Mouse (Mus musculus): Measurements from ENCODE around the gene Fgfr1op. TPM values are rescaled to one million over a fixed set of nuclear protein-coding genes. Genes with fewer than 3 reads are reported as not detected.
A peak's percentile ranks its signal among the peaks of the same experiment; 100 is the strongest.
"Not testable (repeated sequence)": the region's sequence is repeated elsewhere in the genome, so short reads cannot be mapped to it uniquely, and the experiment has no call there.

Gene Fgfr1op
- polyA plus RNA-seq (2016; fragmentation: Nextera tagmentation; extraction: Ambion mirVana): 54.1 and 55.2 TPM in 2 replicates

GRCm38 (mm10) chr17:8164701-8165607, at the start of gene Fgfr1op:
Fgfr1op (plus strand) TSS chr17:8165501.
- DNase-seq (ENCODE audit: low spot score); H3K27me3 ChIP-seq (ENCODE audit: low read depth, poor library complexity, severe bottlenecking); H3K4me1 ChIP-seq; H3K9me3 ChIP-seq (replicated peaks): not testable (repeated sequence)
- WGBS: 2% methylated on average over 21 of the region's 55 CpGs
- peak within 1 kb of the TSS; percentile 55 for H3K4me3 ChIP-seq
- peak within 1 kb of the TSS; percentile 78 for H3K27ac ChIP-seq
- peaks cover 14% of the 10 kb centered on the region for H3K36me3 ChIP-seq

DNA sequence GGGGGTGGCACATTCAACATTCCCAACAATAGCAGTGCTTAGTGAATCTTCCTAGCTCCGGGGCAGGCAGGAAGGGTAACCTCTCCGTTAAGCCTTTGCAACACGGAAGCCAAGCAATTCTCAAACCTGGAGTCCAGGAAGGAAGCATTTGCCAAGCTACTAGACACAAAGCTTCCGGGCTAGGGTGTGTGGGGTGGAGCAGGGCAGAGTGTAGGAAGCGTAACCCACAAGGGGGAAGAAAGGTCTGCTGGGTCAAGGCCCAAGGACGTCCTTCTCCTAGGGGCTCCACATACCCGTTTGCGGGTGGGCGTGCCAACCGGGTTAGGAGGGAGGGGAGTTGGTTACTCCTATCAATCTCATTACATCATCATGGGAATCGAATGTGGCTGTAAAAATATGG, 48.9 kb upstream of the Fgfr1op start:
- H3K4me1 ChIP-seq; H3K9me3 ChIP-seq (replicated peaks); H3K36me3 ChIP-seq; H3K27me3 ChIP-seq (ENCODE audit: low read depth, poor library complexity, severe bottlenecking); DNase-seq (ENCODE audit: low spot score); H3K27ac ChIP-seq; H3K4me3 ChIP-seq: not testable (repeated sequence)
- 79% methylated on average over 6 of the region's 11 CpGs for WGBS

- H3K27me3 ChIP-seq (ENCODE audit: low read depth, poor library complexity, severe bottlenecking); DNase-seq (ENCODE audit: low spot score); H3K9me3 ChIP-seq (replicated peaks); H3K4me3 ChIP-seq; H3K36me3 ChIP-seq; H3K27ac ChIP-seq; H3K4me1 ChIP-seq: not testable (repeated sequence)
- WGBS: no CpG with 5 or more reads among the region's 6 CpGs
Measured at GRCm38 (mm10) chr17:8116928-8117327, 48.4 kb upstream of the Fgfr1op start.

- not testable (repeated sequence) for H3K27me3 ChIP-seq (ENCODE audit: low read depth, poor library complexity, severe bottlenecking); H3K27ac ChIP-seq; H3K4me3 ChIP-seq; H3K9me3 ChIP-seq (replicated peaks); H3K36me3 ChIP-seq; H3K4me1 ChIP-seq; DNase-seq (ENCODE audit: low spot score)
- WGBS: no CpG with 5 or more reads among the region's 3 CpGs
Measured at GRCm38 (mm10) chr17:8122974-8123373, 42.3 kb upstream of the Fgfr1op start.

GRCm38 (mm10) chr17:8124586-8124985, 40.7 kb upstream of the Fgfr1op start:
- not testable (repeated sequence) for H3K4me3 ChIP-seq; H3K27ac ChIP-seq; H3K9me3 ChIP-seq (replicated peaks); H3K4me1 ChIP-seq; DNase-seq (ENCODE audit: low spot score); H3K27me3 ChIP-seq (ENCODE audit: low read depth, poor library complexity, severe bottlenecking); H3K36me3 ChIP-seq
- WGBS: 88% methylated on average over 3 of the region's 6 CpGs

DNA sequence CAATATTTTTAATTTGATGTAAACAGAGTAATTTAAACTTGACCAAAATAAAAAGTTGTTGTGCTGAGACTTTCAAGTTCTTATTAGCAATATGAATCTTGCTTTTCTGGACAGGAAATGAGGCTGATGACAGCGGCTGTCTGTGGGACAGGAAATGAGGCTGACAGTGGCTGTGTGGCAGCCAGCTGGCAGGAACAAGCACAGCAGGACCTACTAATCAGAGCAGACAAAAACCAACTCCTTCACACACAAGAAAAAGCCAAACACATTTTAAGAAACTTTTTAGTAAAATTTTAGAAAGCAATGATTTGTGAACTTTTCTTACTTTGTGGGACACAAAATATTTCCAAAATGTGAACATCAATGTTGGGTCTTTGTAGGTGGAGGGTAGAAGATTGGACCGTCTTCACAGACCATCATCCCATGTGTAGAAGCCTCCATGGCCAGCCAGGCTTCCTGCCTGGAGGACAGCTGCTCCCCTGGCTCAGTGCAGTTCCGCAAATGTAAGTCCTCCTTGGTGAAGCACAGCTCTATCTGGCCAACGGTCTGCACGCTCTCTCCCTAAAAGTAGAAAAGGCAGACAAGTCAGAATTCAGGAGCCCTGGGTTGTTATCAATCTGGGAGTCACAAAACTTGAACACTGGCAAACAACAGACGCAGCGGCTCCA, 36.8 kb upstream of the Fgfr1op start:
- DNase-seq (ENCODE audit: low spot score); H3K4me1 ChIP-seq; H3K36me3 ChIP-seq; H3K27me3 ChIP-seq (ENCODE audit: low read depth, poor library complexity, severe bottlenecking); H3K4me3 ChIP-seq; H3K27ac ChIP-seq; H3K9me3 ChIP-seq (replicated peaks): not testable (repeated sequence)
- 100% methylated on average over 1 of the region's 7 CpGs for WGBS

DNA sequence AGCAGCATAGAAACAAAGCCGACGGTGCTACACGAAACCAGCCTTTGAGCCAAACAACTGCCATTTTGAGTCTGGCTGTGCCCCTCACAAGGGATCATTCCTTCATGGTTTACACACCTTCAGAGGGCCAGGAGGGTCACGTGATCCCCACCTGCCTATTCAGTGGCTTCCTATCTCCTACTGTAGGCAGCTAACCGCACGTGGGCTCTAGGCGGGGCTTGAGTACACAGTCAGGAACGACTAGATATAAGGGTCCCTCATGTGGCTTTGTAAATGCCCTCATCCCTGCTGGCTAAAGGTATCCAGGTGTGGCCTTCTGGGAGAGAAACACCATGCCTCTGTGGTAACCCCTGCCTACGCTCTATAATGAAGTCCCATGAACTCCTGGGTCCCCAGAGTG, 35.7 kb upstream of the Fgfr1op start:
- not testable (repeated sequence) for H3K4me1 ChIP-seq; H3K27ac ChIP-seq; DNase-seq (ENCODE audit: low spot score); H3K9me3 ChIP-seq (replicated peaks); H3K27me3 ChIP-seq (ENCODE audit: low read depth, poor library complexity, severe bottlenecking); H3K36me3 ChIP-seq; H3K4me3 ChIP-seq
- WGBS: 94% methylated on average over 9 of the region's 9 CpGs

- DNase-seq (ENCODE audit: low spot score); H3K36me3 ChIP-seq; H3K9me3 ChIP-seq (replicated peaks); H3K27me3 ChIP-seq (ENCODE audit: low read depth, poor library complexity, severe bottlenecking); H3K27ac ChIP-seq; H3K4me1 ChIP-seq; H3K4me3 ChIP-seq: not testable (repeated sequence)
- WGBS: no CpG with 5 or more reads among the region's 6 CpGs
Measured at GRCm38 (mm10) chr17:8130849-8131248, 34.5 kb upstream of the Fgfr1op start.

GRCm38 (mm10) chr17:8138116-8138515, 27.2 kb upstream of the Fgfr1op start:
- not testable (repeated sequence) for H3K36me3 ChIP-seq; H3K27ac ChIP-seq; H3K9me3 ChIP-seq (replicated peaks); H3K27me3 ChIP-seq (ENCODE audit: low read depth, poor library complexity, severe bottlenecking); H3K4me3 ChIP-seq; DNase-seq (ENCODE audit: low spot score); H3K4me1 ChIP-seq
- 99% methylated on average over 5 of the region's 5 CpGs for WGBS

GRCm38 (mm10) chr17:8140210-8140609, 25.1 kb upstream of the Fgfr1op start:
- 93% methylated on average over 3 of the region's 3 CpGs for WGBS

GRCm38 (mm10) chr17:8143802-8144673, 21.3 kb upstream of the Fgfr1op start:
- H3K27ac ChIP-seq; H3K4me1 ChIP-seq; H3K4me3 ChIP-seq; H3K9me3 ChIP-seq (replicated peaks); H3K27me3 ChIP-seq (ENCODE audit: low read depth, poor library complexity, severe bottlenecking); H3K36me3 ChIP-seq: not testable (repeated sequence)
- DNase-seq (ENCODE audit: low spot score): peak; percentile 22
- 41% methylated on average over 12 of the region's 14 CpGs for whole genome bisulfite sequencing

More at GRCm38 (mm10) chr17:8140210-8140609, 25.1 kb upstream of the Fgfr1op start:
- H3K4me3 ChIP-seq; H3K36me3 ChIP-seq; DNase-seq (ENCODE audit: low spot score); H3K4me1 ChIP-seq; H3K9me3 ChIP-seq (replicated peaks); H3K27ac ChIP-seq; H3K27me3 ChIP-seq (ENCODE audit: low read depth, poor library complexity, severe bottlenecking): not testable (repeated sequence)

DNA sequence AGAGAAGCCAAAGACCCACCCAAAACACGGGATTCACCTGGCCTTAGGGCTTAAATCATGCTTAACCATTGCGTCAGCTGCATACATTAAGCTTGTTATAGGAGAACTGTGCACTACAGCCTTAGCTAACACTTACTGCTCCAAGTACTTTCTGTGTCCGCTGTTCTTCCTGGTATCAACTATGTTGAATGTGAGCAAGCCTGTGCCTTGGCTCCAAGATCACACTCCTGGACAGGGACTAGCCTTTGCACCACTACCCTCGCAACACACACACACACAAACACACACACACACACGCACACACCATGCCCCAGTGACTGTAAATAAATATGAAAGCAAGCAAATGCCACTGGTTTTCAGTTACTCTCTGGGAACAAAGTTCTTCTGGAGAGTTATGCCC, 18.4 kb upstream of the Fgfr1op start:
- not testable (repeated sequence) for H3K9me3 ChIP-seq (replicated peaks); H3K27me3 ChIP-seq (ENCODE audit: low read depth, poor library complexity, severe bottlenecking); H3K36me3 ChIP-seq; H3K4me1 ChIP-seq; DNase-seq (ENCODE audit: low spot score)
- 27% methylated on average over 5 of the region's 5 CpGs for WGBS
- H3K4me3 ChIP-seq: peak overlapping the region; percentile 55
- H3K27ac ChIP-seq: peak overlapping the region; percentile 84; the same call in 1 of the 2 replicates

Measured in limb, embryonic 10.5 days (tissue).